Mouse (Mus musculus) spleen, adult 2 months (tissue): ENCODE measurements around the gene Olfr1410. TPM values are rescaled to one million over a fixed set of nuclear protein-coding genes. Genes with fewer than 3 reads are reported as not detected.

Experiments
- DNase-seq, 2 experiments: peaks; one replicate each; pipeline versions ENCODE4 v3.0.0 to v3.0.0-alpha.2; 2012 to 2021; ENCODE audit warnings: low spot score in 2 of 2, low read depth in 1 of 2
- H3K27ac ChIP-seq: fragments of 200-500 bp; 2 replicates; pipeline ENCODE4 v1.5.1; 2012; ENCODE audit warnings: low read length, inconsistent platforms; ENCODE audit not compliant: insufficient read depth
- H3K27me3 ChIP-seq: fragments of 200-500 bp; 2 replicates; pipeline ENCODE4 v1.6.1; 2012; ENCODE audit warnings: mild to moderate bottlenecking, moderate library complexity, low read length, inconsistent platforms; ENCODE audit not compliant: control insufficient read depth, insufficient read depth
- H3K36me3 ChIP-seq: fragments of 200-500 bp; 2 replicates; pipeline ENCODE4 v1.6.1; 2012; ENCODE audit warnings: mild to moderate bottlenecking, low read length, inconsistent platforms; ENCODE audit not compliant: control insufficient read depth, insufficient read depth
- H3K4me1 ChIP-seq: fragments of 200-500 bp; 2 replicates; pipeline ENCODE4 v1.6.1; 2011; ENCODE audit warnings: inconsistent platforms; ENCODE audit not compliant: control insufficient read depth, insufficient read depth, insufficient read length
- H3K4me3 ChIP-seq: fragments of 200-500 bp; 2 replicates; pipeline ENCODE4 v1.5.1; 2011; ENCODE audit warnings: mild to moderate bottlenecking, inconsistent platforms; ENCODE audit not compliant: insufficient read depth, insufficient read length; ENCODE audit errors: extremely low read depth
- CTCF ChIP-seq: fragments of 200-500 bp; IDR thresholded peaks from 2 replicates; pipeline ENCODE4 v1.5.1; 2011; ENCODE audit warnings: mild to moderate bottlenecking, inconsistent platforms; ENCODE audit not compliant: insufficient read depth, insufficient read length, insufficient replicate concordance; ENCODE audit errors: extremely low read depth
- POLR2A ChIP-seq: fragments of 200-500 bp; IDR thresholded peaks from 2 replicates; pipeline ENCODE4 v1.6.1; 2011; ENCODE audit warnings: low read depth, low read length, inconsistent platforms
- WGBS: fragments of 180-500 bp; shearing (Covaris S2); methylation state at CpG from one replicate; pipeline ENCODE4 v1.1.7; 2018; 5-methylcytosine and 5-hydroxymethylcytosine counted together
- polyA plus RNA-seq: library from polyadenylated mRNA; depleted of rRNA; stranded (reverse); fragments of >200 nt; gene quantifications from 2 replicates; pipeline ENCODE4 v1.2.3, GENCODE M21; 2012

The Olfr1410 gene
- polyA plus RNA-seq, 1 experiment = not detected

- DNase-seq = no peak
- TF ChIP-seq POLR2A = no peak
- TF ChIP-seq CTCF = no peak
- Histone ChIP-seq H3K4me1 (peaks cover 7% of the 10 kb centered on the region; the same call in 1 of the 2 replicates), H3K27me3 (no peaks in the 10 kb centered on the region), H3K36me3 (no peaks in the 10 kb centered on the region), H3K27ac (no peak overlapping the region), H3K4me3 (no peak overlapping the region)
- 84% methylated on average over 7 of the region's 7 CpGs for WGBS
Observed at GRCm38 (mm10) chr1:92646601-92647000, 41.0 kb downstream of the Olfr1410 start.

- no peaks in the 10 kb centered on the region for H3K27me3 ChIP-seq
- no peak overlapping the region for H3K27ac ChIP-seq
- peaks cover 7% of the 10 kb centered on the region; the same call in 1 of the 2 replicates for H3K4me1 ChIP-seq
- H3K36me3 ChIP-seq = no peaks in the 10 kb centered on the region
- no peak for TF ChIP-seq POLR2A
- no peak for TF ChIP-seq CTCF
- no peak overlapping the region for H3K4me3 ChIP-seq
- 69% methylated on average over 4 of the region's 4 CpGs for WGBS
- DNase-seq = no peak
Observed at GRCm38 (mm10) chr1:92647026-92647425, 41.4 kb downstream of the Olfr1410 start.

- WGBS = 19% methylated on average over 8 of the region's 8 CpGs
- H3K4me3 ChIP-seq = peak overlapping the region; percentile 31; the same call in 1 of the 2 replicates
- no peaks in the 10 kb centered on the region for H3K27me3 ChIP-seq
- TF ChIP-seq CTCF (peak; percentile 52; the same call in 1 of the 2 replicates), POLR2A (no peak)
- H3K36me3 ChIP-seq = no peaks in the 10 kb centered on the region
- DNase-seq = peak; percentile 25 to 47
- H3K4me1 ChIP-seq = peaks cover 7% of the 10 kb centered on the region; the same call in 1 of the 2 replicates
- H3K27ac ChIP-seq = no peak overlapping the region
Observed at GRCm38 (mm10) chr1:92647752-92648151, 42.2 kb downstream of the Olfr1410 start.

- TF ChIP-seq CTCF (no peak), POLR2A (no peak)
- H3K27ac ChIP-seq = no peak overlapping the region
- no peaks in the 10 kb centered on the region for H3K36me3 ChIP-seq
- WGBS = 7% methylated on average over 10 of the region's 10 CpGs
- H3K4me3 ChIP-seq = peak overlapping the region; percentile 31; the same call in 1 of the 2 replicates
- H3K27me3 ChIP-seq = no peaks in the 10 kb centered on the region
- no peak for DNase-seq
- H3K4me1 ChIP-seq = peaks cover 7% of the 10 kb centered on the region; the same call in 1 of the 2 replicates
Observed at GRCm38 (mm10) chr1:92648197-92648596, 42.6 kb downstream of the Olfr1410 start.

- H3K4me3 ChIP-seq = peak within 1 kb of the TSS; percentile 31; the same call in 1 of the 2 replicates
- peak; percentile 30 to 36 for DNase-seq
- H3K27me3 ChIP-seq = no peaks in the 10 kb centered on the region
- peaks cover 7% of the 10 kb centered on the region; the same call in 1 of the 2 replicates for H3K4me1 ChIP-seq
- no peak within 1 kb of the TSS for H3K27ac ChIP-seq
- 22% methylated on average over 8 of the region's 8 CpGs for WGBS
- no peaks in the 10 kb centered on the region for H3K36me3 ChIP-seq
- TF ChIP-seq POLR2A (no peak), CTCF (peak; percentile 71; the same call in 1 of the 2 replicates)
Observed at GRCm38 (mm10) chr1:92648673-92649072, 43.1 kb downstream of the Olfr1410 start, which contains the start of gene Otos. TSS of gene Otos (minus strand) at chr1:92648841.

GRCm38 (mm10) chr1:92651467-92651866 lies 45.9 kb downstream of the Olfr1410 start:
- no peaks in the 10 kb centered on the region for H3K36me3 ChIP-seq
- peaks cover 7% of the 10 kb centered on the region; the same call in 1 of the 2 replicates for H3K4me1 ChIP-seq
- TF ChIP-seq CTCF = no peak
- no peak for TF ChIP-seq POLR2A
- no peak for DNase-seq
- 68% methylated on average over 3 of the region's 3 CpGs for WGBS
- no peaks in the 10 kb centered on the region for H3K27me3 ChIP-seq
- H3K4me3 ChIP-seq = no peak overlapping the region
- H3K27ac ChIP-seq = no peak overlapping the region

GRCm38 (mm10) chr1:92653179-92653578 lies 47.6 kb downstream of the Olfr1410 start:
- peaks cover 4% of the 10 kb centered on the region; the same call in 1 of the 2 replicates for H3K4me1 ChIP-seq
- H3K4me3 ChIP-seq = no peak overlapping the region
- WGBS = 92% methylated on average over 3 of the region's 3 CpGs

More at GRCm38 (mm10) chr1:92653179-92653578, 47.6 kb downstream of the Olfr1410 start:
- Histone ChIP-seq H3K27me3 (no peaks in the 10 kb centered on the region), H3K36me3 (no peaks in the 10 kb centered on the region), H3K27ac (no peak overlapping the region)
- no peak for DNase-seq
- no peak for TF ChIP-seq CTCF
- TF ChIP-seq POLR2A = no peak
